Mouse (Mus musculus) urinary bladder, adult 2 months (tissue): ENCODE data around the gene Slc1a5. TPM values are rescaled to one million over a fixed set of nuclear protein-coding genes. Genes with fewer than 3 reads are reported as not detected.

Source experiments
- DNase-seq: peaks from one replicate; pipeline ENCODE4 v3.0.0; 2022; ENCODE audit warnings: low spot score
- polyA plus RNA-seq: library from polyadenylated mRNA; depleted of rRNA; stranded (reverse); fragments of >200 nt; gene quantifications from 2 replicates; pipeline ENCODE4 v1.2.3, GENCODE M21; 2012

The Slc1a5 gene
- polyA plus RNA-seq, 1 experiment, result 249 TPM

GRCm38 (mm10) chr7:16782555-16783125, 1.5 kb downstream of the Slc1a5 start:
- DNase-seq, result no peak

DNA sequence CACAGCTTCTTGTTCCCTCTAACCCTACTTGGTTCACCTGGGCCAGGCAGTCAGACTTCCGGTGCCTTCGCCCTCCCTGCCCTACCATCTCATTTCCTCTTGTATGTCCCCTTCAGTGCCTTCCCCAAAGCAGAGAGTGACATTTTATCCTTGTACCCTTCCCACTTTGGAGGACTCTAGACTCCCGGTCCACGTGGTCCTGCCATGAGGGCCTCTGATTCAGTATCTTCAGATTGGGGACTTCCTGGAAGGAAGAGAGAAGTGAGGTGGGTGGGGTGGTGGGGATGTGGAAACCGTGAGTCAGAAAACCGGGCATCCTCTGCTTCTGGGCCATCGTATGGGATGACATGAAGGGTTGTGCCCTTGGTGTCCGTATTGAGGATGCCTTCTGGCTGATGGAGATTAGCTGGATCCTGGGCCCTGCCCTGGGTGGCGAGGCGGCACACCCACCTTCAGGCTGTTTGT, 2.1 kb downstream of the Slc1a5 start:
- no peak for DNase-seq

- DNase-seq, result peak; percentile 38
Measured at GRCm38 (mm10) chr7:16783758-16784415, 2.7 kb downstream of the Slc1a5 start.

GRCm38 (mm10) chr7:16784498-16784976, 3.4 kb downstream of the Slc1a5 start:
- DNase-seq, result no peak

DNA sequence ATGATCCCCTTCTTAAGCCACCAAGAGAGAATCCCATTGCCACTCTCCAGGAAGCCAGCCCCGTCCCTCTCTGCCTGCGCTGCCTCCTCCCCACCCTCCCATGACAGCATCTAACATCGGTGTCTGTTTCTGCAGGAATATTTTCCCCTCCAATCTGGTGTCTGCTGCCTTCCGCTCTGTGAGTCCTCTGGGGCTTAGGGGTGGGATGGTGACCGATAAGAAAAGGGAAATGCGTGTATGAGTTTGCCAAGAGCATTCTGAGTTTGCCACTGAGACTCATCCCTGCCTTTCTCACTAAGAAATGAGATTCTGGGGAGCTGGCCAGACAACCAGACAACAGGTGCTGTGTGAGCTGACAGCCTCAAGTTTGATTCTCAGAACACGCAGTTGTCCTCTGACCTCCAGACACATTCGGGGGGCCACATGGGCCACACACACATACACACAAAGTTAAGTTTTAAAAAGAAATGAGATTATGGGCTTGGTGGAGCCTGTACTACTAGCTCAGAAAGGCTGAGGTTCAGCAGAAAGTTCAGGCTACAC, 4.5 kb downstream of the Slc1a5 start:
- DNase-seq, result no peak

- DNase-seq, result no peak
Measured at GRCm38 (mm10) chr7:16792316-16792715, 11.2 kb downstream of the Slc1a5 start.

DNA sequence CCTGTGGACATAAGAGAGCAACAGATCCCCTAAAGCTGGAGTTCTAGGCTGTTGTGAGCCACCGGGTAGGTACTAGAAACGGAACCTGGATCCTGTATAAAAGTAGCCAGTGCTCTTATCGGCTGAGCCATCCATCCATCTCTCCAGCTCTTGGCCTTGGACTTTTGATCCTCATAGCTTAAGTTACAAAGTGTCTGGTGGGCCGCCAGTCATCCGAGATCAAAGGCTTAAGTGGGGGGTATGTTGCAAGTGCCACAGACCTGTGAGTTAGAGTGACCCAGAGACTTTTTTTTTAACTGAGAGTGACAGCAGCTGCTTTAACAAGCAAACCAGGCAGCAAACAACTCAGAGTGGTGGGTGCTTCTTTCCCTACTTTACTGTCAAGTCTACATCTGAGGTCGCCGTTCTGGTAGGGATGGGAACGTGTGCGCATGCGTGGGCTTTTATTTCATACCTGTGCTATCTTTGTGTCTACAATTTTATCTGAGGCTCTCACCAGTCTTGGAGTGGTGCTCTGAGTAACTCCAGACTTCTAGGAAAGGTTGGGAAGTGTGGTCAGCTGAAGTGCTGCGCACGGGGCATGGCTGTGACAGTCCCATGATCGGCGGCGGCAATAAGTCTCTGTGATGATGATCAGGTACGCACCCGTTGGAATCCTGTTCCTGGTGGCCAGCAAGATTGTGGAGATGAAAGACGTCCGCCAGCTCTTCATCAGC, 12.0 kb downstream of the Slc1a5 start:
- DNase-seq, result no peak

GRCm38 (mm10) chr7:16794886-16795285, 13.7 kb downstream of the Slc1a5 start:
- no peak for DNase-seq

- DNase-seq, result no peak
Measured at GRCm38 (mm10) chr7:16804409-16805028, 23.4 kb downstream of the Slc1a5 start.

GRCm38 (mm10) chr7:16807936-16808335, 26.8 kb downstream of the Slc1a5 start:
- DNase-seq, result no peak

DNA sequence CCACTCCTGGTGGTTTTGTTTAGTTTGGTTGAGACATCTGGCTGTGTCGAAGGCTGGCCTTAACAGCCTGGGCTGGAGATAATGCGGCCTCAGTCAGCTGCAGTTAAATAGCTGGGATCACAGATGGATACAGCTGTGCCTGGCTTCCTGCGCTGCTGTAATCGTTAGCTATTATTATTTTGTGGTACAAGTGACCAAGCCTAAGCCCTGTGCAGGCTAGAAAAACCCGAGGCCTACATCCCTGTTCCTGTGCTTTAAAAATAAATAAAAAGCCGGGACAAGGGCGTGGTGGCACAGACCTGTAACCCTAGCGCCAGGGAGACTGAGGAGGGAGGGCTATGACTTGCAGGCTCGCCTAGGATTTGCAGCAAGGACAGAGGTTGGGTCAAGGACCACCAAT, 27.5 kb downstream of the Slc1a5 start:
- no peak for DNase-seq

DNA sequence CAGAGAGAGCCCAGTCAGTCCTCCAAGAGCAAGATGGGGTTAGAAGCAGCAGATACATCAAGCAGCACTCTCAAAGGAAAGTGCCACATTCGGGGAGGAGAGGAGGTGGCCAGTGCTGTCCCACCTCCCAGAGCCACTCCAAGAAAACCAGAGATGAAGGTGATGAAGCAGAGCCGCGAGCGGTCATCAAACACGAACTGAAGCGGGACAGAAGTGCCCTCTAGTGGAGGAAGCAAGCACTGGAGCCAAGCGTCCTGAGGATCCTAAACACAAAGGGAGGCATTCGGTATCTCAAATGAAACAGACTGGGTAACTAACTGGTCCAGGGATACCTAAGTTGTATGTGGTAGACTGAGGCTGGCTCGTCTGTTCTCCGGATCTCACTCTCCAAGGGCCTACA, 28.6 kb downstream of the Slc1a5 start:
- DNase-seq, result peak; percentile 42

- DNase-seq, result no peak
Measured at GRCm38 (mm10) chr7:16810399-16810919, 29.3 kb downstream of the Slc1a5 start.

DNA sequence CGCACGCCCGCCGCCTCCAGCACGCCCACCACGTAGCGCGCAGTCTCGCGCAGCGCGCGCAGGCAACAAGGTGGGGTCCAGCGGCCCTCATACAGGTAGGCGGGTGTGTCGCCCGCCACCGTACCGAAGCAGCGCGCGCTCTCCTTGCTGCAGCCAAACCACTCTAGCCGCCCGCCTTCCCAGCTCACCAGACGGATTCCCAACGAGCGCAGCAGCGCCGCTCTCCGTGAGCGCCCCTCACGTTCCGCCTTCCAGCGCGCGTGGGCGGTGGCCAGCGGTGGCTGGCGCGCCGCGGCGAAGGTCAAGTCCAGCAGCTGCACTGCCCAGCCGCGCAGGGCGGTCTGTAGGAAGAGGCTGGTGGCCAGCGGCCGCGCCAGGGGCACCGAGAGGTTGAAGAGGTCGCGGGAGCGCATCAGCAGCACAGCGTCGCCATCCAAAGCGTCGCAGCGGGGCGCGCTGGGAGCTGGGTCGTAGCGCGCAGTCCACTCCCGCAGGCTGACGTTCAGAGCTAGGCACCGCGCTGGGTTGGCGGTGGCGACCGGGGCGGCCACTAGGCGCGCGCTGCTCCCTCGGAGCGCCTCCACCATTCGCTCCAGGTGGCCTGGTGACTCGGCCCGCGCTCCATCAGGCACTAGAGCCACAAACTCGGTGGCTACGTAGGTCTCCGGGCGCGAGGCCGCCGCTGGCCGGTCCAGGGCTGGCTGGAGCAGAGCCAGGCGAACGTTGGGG, 29.9 kb downstream of the Slc1a5 start:
- DNase-seq, result no peak

DNA sequence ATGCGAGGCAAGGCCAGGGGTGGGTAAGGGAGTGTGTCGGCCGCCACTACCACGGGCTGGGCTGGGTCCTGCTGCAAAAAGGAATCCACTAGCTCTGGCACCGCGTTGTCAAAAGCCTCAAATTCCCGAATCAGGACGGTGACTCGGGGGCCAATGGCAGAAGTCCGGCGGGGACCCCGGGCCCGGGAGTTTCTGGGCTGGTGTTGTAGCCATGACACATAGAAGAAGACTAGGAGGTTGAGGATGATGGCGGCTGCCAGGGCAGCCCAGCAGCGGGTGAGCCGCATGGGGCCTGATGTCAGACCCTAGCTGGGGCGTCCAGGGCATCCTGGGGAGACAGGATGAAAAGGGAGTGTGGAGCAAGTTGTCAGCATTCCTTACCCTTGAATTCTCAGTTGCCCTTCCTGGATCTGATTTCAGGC, 30.5 kb downstream of the Slc1a5 start:
- DNase-seq, result no peak

DNA sequence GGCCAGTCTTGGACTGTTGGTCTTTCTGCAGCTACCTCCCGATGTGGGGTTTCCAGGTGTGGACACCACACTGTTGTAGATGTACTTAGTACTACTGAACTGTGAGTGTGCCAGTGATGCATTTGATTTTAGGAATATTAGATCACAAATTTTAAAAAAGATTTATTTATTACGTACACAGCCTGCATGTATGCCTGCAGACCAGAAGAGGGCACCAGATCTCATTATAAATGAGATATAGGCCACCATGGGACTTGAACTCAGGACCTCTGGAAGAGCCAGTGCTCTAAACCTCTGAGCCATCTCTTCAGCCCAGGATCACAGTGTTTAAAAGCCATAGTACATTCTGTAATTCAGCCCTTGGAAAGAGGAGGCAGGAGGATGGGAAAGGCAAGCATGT, 31.4 kb downstream of the Slc1a5 start:
- no peak for DNase-seq

- no peak for DNase-seq
Measured at GRCm38 (mm10) chr7:16815351-16815941, 34.3 kb downstream of the Slc1a5 start, which contains the start of gene Strn4. TSS of gene Strn4 (plus strand) at chr7:16815889.

- no peak for DNase-seq
Measured at GRCm38 (mm10) chr7:16816078-16816474, 34.9 kb downstream of the Slc1a5 start.

- DNase-seq, result peak; percentile 68
Measured at GRCm38 (mm10) chr7:16816475-16817122, 35.5 kb downstream of the Slc1a5 start, which contains the start of gene Fkrp. TSS of gene Fkrp (minus strand) at chr7:16816732.

GRCm38 (mm10) chr7:16817693-16818092, 36.6 kb downstream of the Slc1a5 start:
- DNase-seq, result no peak
